Mouse (Mus musculus): ENCODE measurements around the gene Olfr305. TPM values are rescaled to one million over a fixed set of nuclear protein-coding genes. Genes with fewer than 3 reads are reported as not detected.
"Not testable (repeated sequence)": the region's sequence is repeated elsewhere in the genome, so short reads cannot be mapped to it uniquely, and the experiment has no call there.

The Olfr305 gene
- not detected for total RNA-seq (2021)
- long read RNA-seq, experiment 1, result 0 reads
- long read RNA-seq, experiment 2, result 0 reads

DNA sequence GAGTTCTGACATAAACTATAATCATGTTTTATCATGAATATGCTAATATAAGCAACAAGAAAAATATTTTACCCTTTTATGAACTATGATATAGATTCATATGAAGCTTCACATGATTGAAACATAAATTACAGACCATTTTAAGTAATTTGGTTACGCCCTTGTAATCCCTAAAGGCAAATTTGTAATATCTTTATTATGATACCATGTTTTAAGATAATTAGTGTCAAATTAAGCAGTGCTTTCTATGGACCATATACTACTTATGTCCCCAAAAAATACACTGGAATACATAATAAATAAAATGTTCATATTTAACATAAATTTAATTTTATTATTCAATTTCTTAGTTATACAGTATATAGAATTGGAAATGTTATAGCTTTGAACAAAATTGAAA lies at the start of gene Olfr305:
Gene Olfr305 (minus strand): TSS at position 101 of the 400 bp plus-strand sequence.
- no peak for DNase-seq (ENCODE audit: low spot score in 2 of 2)

DNA sequence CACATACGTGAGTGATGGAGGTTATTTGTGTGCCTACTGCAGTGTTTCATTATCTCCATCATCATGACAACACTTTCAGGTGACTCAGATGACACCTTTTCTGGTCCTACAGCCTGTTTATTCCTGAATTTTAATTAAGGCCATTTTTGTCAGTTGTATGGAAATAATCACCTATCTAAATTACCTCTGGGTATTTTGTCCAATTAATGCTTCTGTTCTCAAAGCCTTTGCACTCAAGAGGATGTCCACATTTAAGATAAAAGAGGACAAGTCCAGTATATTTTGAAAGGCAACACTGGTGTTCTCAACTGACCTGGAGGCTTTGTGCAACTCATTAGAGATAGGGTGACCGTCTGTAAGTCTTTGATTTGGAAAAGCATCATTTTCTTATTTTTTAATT lies 36.8 kb upstream of the Olfr305 start, which contains the start of gene Olfr301:
Gene Olfr301 (plus strand): TSS at position 301 of the 400 bp plus-strand sequence.
- DNase-seq (ENCODE audit: low spot score in 2 of 2), result no peak

DNA sequence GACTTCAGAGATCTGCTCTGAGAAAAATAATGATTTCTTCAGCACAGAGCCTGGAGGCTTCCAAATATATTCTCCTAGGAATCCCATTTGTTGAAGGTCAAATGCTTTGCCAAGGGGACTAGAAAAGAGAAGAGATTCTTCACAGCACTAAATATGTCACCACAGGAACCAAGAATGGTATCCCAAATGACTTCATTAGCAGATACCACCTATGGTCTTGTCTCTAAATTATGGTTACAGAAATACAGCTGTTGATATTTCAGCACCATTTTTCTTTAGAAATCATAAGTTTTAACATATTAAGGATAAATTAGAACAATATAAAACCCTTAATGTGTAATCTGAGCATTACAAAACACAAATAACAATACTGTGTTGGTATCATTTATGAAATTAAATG lies 31.0 kb upstream of the Olfr305 start, which contains the start of gene Olfr303:
Gene Olfr303 (minus strand): TSS at position 101 of the 400 bp plus-strand sequence.
- DNase-seq (ENCODE audit: low spot score in 2 of 2), result no peak

DNA sequence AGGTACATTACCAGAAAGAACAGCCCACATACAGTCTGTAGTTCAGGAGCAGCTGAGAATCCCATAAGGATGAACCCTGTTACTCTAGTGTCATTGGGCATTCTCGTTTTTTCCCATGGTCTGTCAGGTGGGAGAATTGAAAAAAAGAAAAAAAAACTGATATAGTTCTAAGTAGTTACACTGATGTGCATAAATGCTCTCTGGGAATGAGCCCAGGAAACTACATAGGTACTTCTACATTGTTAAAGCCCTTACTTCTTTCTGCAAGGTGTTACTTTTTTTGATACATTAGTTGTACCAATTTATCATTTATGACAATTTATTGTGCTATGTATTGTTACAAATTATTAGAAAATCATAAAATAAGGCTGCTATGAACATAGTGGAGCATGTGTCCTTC lies 19.8 kb upstream of the Olfr305 start, which contains the start of gene Olfr304:
Gene Olfr304 (minus strand): TSS at position 101 of the 400 bp plus-strand sequence.
- DNase-seq (ENCODE audit: low spot score in 2 of 2), result no peak

DNA sequence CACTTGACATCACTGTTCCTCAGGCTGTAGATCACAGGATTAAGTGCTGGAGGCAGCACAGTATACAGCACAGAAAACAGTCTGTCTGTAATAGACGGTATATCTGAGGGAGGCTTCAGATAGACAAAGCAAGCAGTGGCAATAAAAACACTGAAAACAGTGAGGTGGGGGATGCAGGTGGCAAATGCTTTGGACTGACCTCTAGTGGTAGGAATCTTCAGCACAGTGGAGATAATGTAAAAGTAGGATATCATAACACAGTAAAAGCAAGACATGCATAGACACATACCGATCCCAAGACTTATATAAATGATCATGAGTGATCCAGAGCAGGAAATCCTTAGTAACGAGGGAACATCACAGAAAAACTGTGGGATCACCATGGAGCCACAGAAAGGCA lies 19.0 kb upstream of the Olfr305 start:
- DNase-seq (ENCODE audit: low spot score in 2 of 2), result no peak

DNA sequence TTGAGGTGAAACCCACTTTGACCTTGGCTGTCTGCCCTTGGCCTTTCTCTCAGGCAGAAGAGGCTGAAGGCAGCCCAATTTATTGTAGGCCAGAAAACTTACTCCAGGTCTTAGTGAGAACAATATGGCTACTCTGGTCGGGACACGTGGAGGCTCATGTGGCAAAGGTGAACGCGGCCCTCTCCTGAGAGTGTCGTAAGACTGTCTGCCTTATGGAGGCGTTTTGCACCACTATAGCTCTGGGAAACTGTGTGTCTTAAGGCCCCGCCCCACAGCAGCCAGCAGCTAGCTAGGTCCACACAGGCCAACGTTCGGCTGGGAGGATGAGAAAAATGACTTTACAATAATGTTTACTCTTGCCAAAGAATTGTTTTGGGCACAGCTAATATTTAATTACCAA lies 20.4 kb downstream of the Olfr305 start:
- DNase-seq (ENCODE audit: low spot score in 2 of 2), result not testable (repeated sequence)

DNA sequence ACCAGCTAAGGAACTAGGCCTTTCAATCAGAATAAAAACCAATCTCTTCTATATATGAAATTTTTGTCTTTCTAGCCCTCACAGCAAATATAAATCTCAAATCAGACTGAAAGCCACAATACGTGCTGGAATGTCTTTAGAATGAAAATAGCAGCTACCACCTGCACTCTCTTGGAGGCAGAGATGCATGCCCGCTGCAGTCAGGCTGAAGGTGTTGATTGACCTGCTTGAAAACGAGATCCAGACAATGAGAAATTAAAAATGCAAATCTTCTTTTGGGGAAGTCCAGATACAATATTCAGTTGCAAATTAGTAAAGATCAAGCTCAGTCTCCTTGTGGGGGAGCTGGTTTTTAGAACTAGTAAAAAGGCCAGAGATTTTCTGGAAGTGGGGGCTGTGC lies 22.5 kb downstream of the Olfr305 start:
- DNase-seq (ENCODE audit: low spot score in 2 of 2), result no peak

DNA sequence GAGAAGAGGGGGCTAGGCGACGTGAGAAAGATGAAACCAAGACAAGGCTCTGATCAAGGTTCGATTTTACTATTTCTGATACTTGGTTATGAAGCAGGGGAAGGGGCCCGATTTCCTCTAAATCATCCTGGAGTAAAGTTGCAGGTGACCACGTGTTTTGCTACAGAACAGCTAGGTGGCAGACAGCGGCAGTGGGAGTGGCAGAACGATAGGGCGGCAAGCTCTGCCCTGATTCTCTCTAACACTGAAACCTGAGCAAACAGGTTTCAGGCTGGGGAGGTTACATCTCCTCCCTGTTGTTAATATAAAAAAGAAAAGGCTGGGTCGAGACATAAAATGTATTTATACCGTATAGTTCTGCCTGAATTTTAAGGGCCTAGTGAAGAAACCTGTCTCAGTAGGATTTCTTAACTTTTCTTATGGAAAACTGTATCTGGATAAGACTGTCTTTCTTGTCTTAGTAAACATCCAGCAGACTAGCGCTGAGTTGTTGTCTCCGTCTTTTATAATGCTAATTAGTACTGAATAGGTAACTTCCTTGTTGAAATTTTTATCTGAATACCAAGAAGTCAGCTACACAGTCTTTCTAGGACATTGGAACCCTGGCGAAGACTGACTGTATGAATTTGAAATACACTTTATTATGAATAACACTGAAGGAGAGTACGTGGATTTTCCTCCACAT lies 23.7 kb downstream of the Olfr305 start:
- DNase-seq (ENCODE audit: low spot score in 2 of 2), result no peak

DNA sequence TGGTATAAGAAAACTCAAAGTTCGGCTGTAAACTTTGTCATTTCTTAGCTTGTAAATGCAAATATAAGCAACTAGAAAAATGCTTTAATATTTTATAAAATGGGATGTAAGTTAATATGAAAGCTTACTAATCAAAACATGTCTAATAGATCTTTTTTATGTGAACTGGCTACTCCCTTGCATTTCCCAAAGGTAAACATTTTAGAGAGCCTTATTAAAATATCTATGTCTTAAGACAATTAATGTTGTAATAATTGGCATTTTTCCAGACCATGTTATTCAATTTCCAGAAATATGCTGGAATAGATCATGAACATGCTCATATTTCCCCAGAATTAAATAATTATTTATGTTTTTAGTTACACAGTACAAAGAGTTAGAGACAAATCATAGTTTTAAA lies 29.2 kb downstream of the Olfr305 start, which contains the start of gene Olfr307:
Gene Olfr307 (minus strand): TSS at position 101 of the 400 bp plus-strand sequence.
- DNase-seq (ENCODE audit: low spot score in 2 of 2), result no peak

DNA sequence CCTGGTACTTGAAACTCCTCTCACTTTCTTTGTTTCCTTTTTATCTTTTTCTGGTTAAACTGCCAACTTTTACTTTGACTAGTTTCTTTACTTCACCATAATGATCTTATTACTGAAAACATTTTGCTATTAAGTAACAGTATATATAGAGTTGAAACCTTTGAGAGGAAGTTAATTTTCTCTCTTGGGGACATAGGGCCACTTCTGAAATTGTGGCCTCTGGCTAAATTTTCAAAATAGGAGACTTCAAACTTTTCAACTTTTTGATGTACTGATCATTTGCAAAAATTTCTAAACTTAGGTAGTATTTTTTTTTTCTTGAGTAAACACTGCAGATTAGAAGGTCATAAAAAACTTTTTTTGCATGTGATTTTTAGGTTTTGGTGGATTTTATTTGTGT lies 41.2 kb downstream of the Olfr305 start, which contains the start of gene Olfr308:
Gene Olfr308 (minus strand): TSS at position 101 of the 400 bp plus-strand sequence.
- no peak for DNase-seq (ENCODE audit: low spot score in 2 of 2)

DNA sequence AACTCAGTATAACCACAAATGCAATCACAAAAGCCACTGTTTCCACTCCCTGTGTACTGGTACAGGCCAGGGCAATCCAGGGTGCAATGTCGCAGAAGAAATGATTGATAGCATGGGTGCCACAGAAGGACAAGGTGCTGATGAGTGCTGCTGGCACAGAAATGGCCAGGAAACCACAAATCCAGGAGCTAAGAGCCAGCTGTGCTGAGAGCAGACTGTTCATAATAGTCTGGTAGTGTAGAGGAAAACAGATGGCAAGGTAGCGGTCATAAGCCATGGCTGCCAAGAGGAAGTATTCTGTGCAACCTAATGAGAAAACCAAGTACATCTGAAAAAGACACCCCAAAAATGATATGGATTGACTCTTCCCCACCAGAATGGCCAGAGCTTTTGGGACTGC lies 45.4 kb downstream of the Olfr305 start:
- DNase-seq (ENCODE audit: low spot score in 2 of 2), result no peak

DNA sequence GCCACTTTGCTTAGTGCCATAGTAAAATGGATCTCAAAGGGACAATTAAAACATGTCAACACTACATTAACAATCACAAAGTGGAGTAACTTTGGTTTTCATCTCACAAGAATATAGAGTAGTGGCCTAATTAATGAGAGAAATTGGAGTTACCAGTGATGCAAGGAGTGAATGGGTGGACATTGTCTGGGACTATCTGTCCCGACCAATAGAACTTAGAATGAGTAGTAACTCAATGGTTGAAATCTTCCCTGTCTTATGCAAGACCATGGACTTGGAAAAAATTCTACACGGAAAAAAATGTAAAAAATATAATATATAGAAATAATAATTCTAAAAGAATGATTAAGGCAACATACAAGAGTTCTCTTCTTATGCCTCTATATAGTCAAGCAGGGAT lies 53.1 kb downstream of the Olfr305 start, which contains the start of gene Olfr309:
Gene Olfr309 (minus strand): TSS at position 101 of the 400 bp plus-strand sequence.
- no peak for DNase-seq (ENCODE audit: low spot score in 2 of 2)

Other genes with a start within 250 kb of the Olfr305 start
- gene Vmn2r75, start 195.2 kb downstream of the Olfr305 start, total RNA-seq (2021), result not detected
- not detected for gene Vmn2r76, start 120.6 kb downstream of the Olfr305 start, total RNA-seq (2021)
- gene Olfr310, start 89.8 kb downstream of the Olfr305 start, total RNA-seq (2021), result not detected
- gene Olfr309, start 53.2 kb downstream of the Olfr305 start, total RNA-seq (2021), result not detected
- not detected for gene Olfr308, start 41.3 kb downstream of the Olfr305 start, total RNA-seq (2021)
- gene Olfr307, start 29.3 kb downstream of the Olfr305 start, total RNA-seq (2021), result not detected
- not detected for gene Olfr304, start 19.7 kb upstream of the Olfr305 start, total RNA-seq (2021)
- gene Olfr303, start 30.9 kb upstream of the Olfr305 start, total RNA-seq (2021), result not detected
- gene Olfr301, start 36.9 kb upstream of the Olfr305 start, total RNA-seq (2021), result not detected
- not detected for gene Olfr299, start 93.0 kb upstream of the Olfr305 start, total RNA-seq (2021)
- gene Olfr298, start 125.6 kb upstream of the Olfr305 start, total RNA-seq (2021), result not detected
- not detected for gene Olfr297, start 153.0 kb upstream of the Olfr305 start, total RNA-seq (2021)
- not detected for gene Olfr295, start 216.9 kb upstream of the Olfr305 start, total RNA-seq (2021)
- not detected for gene Olfr294, start 249.7 kb upstream of the Olfr305 start, total RNA-seq (2021)

All from adrenal gland, postnatal 4 days (tissue).